Mouse (Mus musculus): Measurements from ENCODE around the gene Olfr1256. TPM values are rescaled to one million over a fixed set of nuclear protein-coding genes. Genes with fewer than 3 reads are reported as not detected.

The Olfr1256 gene
- polyA plus RNA-seq (2012): not detected in 2 replicates

- TF ChIP-seq GATA1 (IDR thresholded peaks at IDR 0.05; ENCODE audit: low read length): no peak
Observed at GRCm38 (mm10) chr2:89841455-89841854, at the start of gene Olfr1256. Gene Olfr1256 (minus strand): TSS chr2:89841555.

GRCm38 (mm10) chr2:89878137-89878536 is 36.8 kb upstream of the Olfr1256 start, which contains the start of gene Olfr1257:
Gene Olfr1257 (plus strand): TSS chr2:89878437.
- TF ChIP-seq GATA1 (IDR thresholded peaks at IDR 0.05; ENCODE audit: low read length): no peak

DNA sequence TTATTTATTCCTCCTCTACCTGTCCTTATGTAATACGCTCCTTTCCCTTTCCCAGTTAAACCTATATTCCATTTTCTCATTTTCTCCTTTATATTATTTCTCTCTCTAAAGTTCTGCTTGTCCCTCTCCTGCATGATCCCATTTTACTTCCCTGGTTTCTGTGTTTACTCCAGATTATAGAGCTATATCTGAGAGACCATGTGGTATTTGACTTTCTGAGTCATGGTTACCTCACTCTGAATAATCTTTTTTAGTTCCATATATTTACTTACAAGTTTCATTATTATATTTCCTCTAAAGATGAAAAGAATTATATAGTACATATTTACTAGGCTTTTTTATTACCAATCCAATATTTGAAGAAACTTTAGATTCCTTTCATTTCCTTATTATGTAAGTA is 7.9 kb upstream of the Olfr1256 start:
- no peak for TF ChIP-seq GATA1 (IDR thresholded peaks at IDR 0.05; ENCODE audit: low read length)

GRCm38 (mm10) chr2:89848105-89848504 is 6.8 kb upstream of the Olfr1256 start, which contains the start of gene Olfr48:
Gene Olfr48 (minus strand): TSS chr2:89848205.
- TF ChIP-seq GATA1 (IDR thresholded peaks at IDR 0.05; ENCODE audit: low read length): no peak

- TF ChIP-seq GATA1 (IDR thresholded peaks at IDR 0.05; ENCODE audit: low read length): no peak
Observed at GRCm38 (mm10) chr2:89820216-89820615, 21.1 kb downstream of the Olfr1256 start.

- no peak for TF ChIP-seq GATA1 (IDR thresholded peaks at IDR 0.05; ENCODE audit: low read length)
Observed at GRCm38 (mm10) chr2:89811751-89812150, 29.6 kb downstream of the Olfr1256 start, which contains the start of gene Olfr1255. Gene Olfr1255 (plus strand): TSS chr2:89812051.

GRCm38 (mm10) chr2:89810751-89811150 is 30.6 kb downstream of the Olfr1256 start:
- no peak for TF ChIP-seq GATA1 (IDR thresholded peaks at IDR 0.05; ENCODE audit: low read length)

- no peak for TF ChIP-seq GATA1 (IDR thresholded peaks at IDR 0.05; ENCODE audit: low read length)
Observed at GRCm38 (mm10) chr2:89799583-89799982, 41.8 kb downstream of the Olfr1256 start.

DNA sequence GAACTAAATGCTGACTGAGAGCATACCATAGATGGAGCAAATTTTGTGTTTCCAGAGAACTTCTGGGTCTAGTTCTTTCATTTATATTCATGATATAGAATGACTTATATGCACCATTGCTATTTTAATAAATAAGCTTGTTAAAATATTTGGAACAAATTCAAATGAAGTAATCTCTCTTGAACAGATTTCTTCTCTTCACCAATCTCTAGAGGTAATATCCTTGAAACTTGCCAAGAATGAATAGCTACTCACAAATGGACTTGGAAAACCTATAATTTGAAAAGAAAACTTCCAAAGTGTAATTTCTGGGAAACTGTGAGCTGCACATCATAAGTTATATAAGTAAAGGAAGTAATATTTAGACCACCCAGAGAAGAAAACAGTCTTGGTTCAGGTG is 47.8 kb downstream of the Olfr1256 start, which contains the start of gene Olfr1254:
TSS of gene Olfr1254 (minus strand) at position 101 of the 400 bp plus-strand sequence.
- no peak for TF ChIP-seq GATA1 (IDR thresholded peaks at IDR 0.05; ENCODE audit: low read length)

Other genes starting within 250 kb of the Olfr1256 start
- gene Olfr1246, start 248.4 kb downstream of the Olfr1256 start, polyA plus RNA-seq (2012): not detected in 2 replicates
- gene Olfr1247, start 227.4 kb downstream of the Olfr1256 start, polyA plus RNA-seq (2012): not detected in 2 replicates
- gene Olfr1248, start 223.3 kb downstream of the Olfr1256 start, polyA plus RNA-seq (2012): not detected in 2 replicates
- not detected in 2 replicates for gene Olfr1249, start 206.6 kb downstream of the Olfr1256 start, polyA plus RNA-seq (2012)
- not detected in 2 replicates for gene Olfr1250, start 180.1 kb downstream of the Olfr1256 start, polyA plus RNA-seq (2012)
- not detected in 2 replicates for gene Olfr1251, start 169.6 kb downstream of the Olfr1256 start, polyA plus RNA-seq (2012)
- gene Olfr1252, start 116.5 kb downstream of the Olfr1256 start, polyA plus RNA-seq (2012): not detected in 2 replicates
- not detected in 2 replicates for gene Olfr1253, start 84.5 kb downstream of the Olfr1256 start, polyA plus RNA-seq (2012)
- not detected in 2 replicates for gene Olfr1254, start 47.9 kb downstream of the Olfr1256 start, polyA plus RNA-seq (2012)
- not detected in 2 replicates for gene Olfr1255, start 29.5 kb downstream of the Olfr1256 start, polyA plus RNA-seq (2012)
- not detected in 2 replicates for gene Olfr48, start 6.7 kb upstream of the Olfr1256 start, polyA plus RNA-seq (2012)
- gene Olfr1257, start 36.9 kb upstream of the Olfr1256 start, polyA plus RNA-seq (2012): not detected in 2 replicates
- not detected in 2 replicates for gene Olfr1258, start 85.8 kb upstream of the Olfr1256 start, polyA plus RNA-seq (2012)
- not detected in 2 replicates for gene Olfr1259, start 107.1 kb upstream of the Olfr1256 start, polyA plus RNA-seq (2012)
- not detected in 2 replicates for gene Olfr1260, start 132.8 kb upstream of the Olfr1256 start, polyA plus RNA-seq (2012)
- gene Olfr1261, start 149.7 kb upstream of the Olfr1256 start, polyA plus RNA-seq (2012): not detected in 2 replicates
- gene Olfr1262, start 158.6 kb upstream of the Olfr1256 start, polyA plus RNA-seq (2012): not detected in 2 replicates
- not detected in 2 replicates for gene Olfr1263, start 170.6 kb upstream of the Olfr1256 start, polyA plus RNA-seq (2012)
- not detected in 2 replicates for gene Olfr1264, start 184.0 kb upstream of the Olfr1256 start, polyA plus RNA-seq (2012)
- not detected in 2 replicates for gene Olfr1265, start 193.8 kb upstream of the Olfr1256 start, polyA plus RNA-seq (2012)
- not detected in 2 replicates for gene Olfr140, start 222.0 kb upstream of the Olfr1256 start, polyA plus RNA-seq (2012)